Mouse (Mus musculus) CH12.LX (cell line): ENCODE data around the gene Ttc7. TPM values are rescaled to one million over a fixed set of nuclear protein-coding genes. Genes with fewer than 3 reads are reported as not detected.

Experiments
- DNase-seq: peaks from one replicate; pipeline ENCODE4 v3.0.0-alpha.2; 2013; ENCODE audit errors: extremely low read depth
- H3K27ac ChIP-seq: 2 replicates; pipeline ENCODE4 v1.5.1; 2012; ENCODE audit warnings: low read depth, mild to moderate bottlenecking, control low read depth, moderate library complexity; ENCODE audit not compliant: insufficient read depth
- H3K27me3 ChIP-seq: replicated peaks from 2 replicates; pipeline ENCODE3; 2012; ENCODE audit warnings: inconsistent platforms
- H3K36me3 ChIP-seq, 2 experiments: replicated peaks in 1 of 2; 2 replicates each; pipeline versions ENCODE3 to v1.6.1; 2012; ENCODE audit warnings: inconsistent platforms in 1 of 2, low read length in 1 of 2, mild to moderate bottlenecking in 1 of 2, mixed read lengths in 1 of 2, moderate library complexity in 1 of 2; ENCODE audit not compliant: control insufficient read depth in 1 of 2, insufficient read depth in 1 of 2
- H3K4me1 ChIP-seq, 2 experiments: 2 replicates each; pipeline ENCODE4 v1.6.1; 2012; ENCODE audit warnings: inconsistent platforms in 1 of 2, moderate library complexity in 1 of 2; ENCODE audit not compliant: insufficient read depth in 2 of 2, control insufficient read depth in 1 of 2
- H3K4me2 ChIP-seq: 2 replicates; pipeline ENCODE4 v1.6.1; 2012; ENCODE audit warnings: low read depth, mild to moderate bottlenecking, control low read depth; ENCODE audit not compliant: poor library complexity, insufficient read depth, severe bottlenecking
- H3K4me3 ChIP-seq, 3 experiments: fragments of 150-350 bp in 1 of 3; sonication (generic) in 1 of 3; replicated peaks in 1 of 3; 2 replicates each; pipeline versions ENCODE3 to v1.5.1; 2011 to 2012; ENCODE audit warnings: low read depth in 2 of 3, low read length in 2 of 3, mild to moderate bottlenecking in 2 of 3, moderate library complexity in 2 of 3, control low read depth in 1 of 3, improper control_type of control experiment in 1 of 3, inconsistent platforms in 1 of 3, mixed read lengths in 1 of 3; ENCODE audit not compliant: poor library complexity in 1 of 3
- H3K79me2 ChIP-seq: replicated peaks from 2 replicates; pipeline ENCODE4 v1.6.1; 2012; ENCODE audit warnings: mild to moderate bottlenecking, moderate library complexity; ENCODE audit not compliant: control insufficient read depth, poor library complexity, insufficient read depth, severe bottlenecking; ENCODE audit errors: extremely low read depth
- H3K9ac ChIP-seq: 2 replicates; pipeline ENCODE4 v1.6.1; 2012; ENCODE audit warnings: low read depth, mild to moderate bottlenecking, control low read depth, moderate library complexity; ENCODE audit not compliant: insufficient read depth
- H3K9me3 ChIP-seq: replicated peaks from 2 replicates; pipeline ENCODE3; 2012; ENCODE audit warnings: low read length, inconsistent platforms, mixed read lengths
- CHD2 ChIP-seq: IDR thresholded peaks from 2 replicates; pipeline ENCODE4 v1.6.1; 2011; ENCODE audit warnings: low read length, improper control_type of control experiment
- E2F4 ChIP-seq: IDR thresholded peaks from 2 replicates; pipeline ENCODE4 v1.6.1; 2011; ENCODE audit warnings: low read depth, low read length, improper control_type of control experiment; ENCODE audit not compliant: insufficient replicate concordance
- ELF1 ChIP-seq: IDR thresholded peaks from 2 replicates; pipeline ENCODE4 v1.6.1; 2014; ENCODE audit warnings: low read depth, mild to moderate bottlenecking, inconsistent platforms, low read length, improper control_type of control experiment
- IRF4 ChIP-seq: IDR thresholded peaks from 2 replicates; pipeline ENCODE4 v1.6.1; 2014; ENCODE audit warnings: low read depth, mild to moderate bottlenecking, inconsistent platforms, low read length, improper control_type of control experiment
- JUN ChIP-seq: IDR thresholded peaks from 2 replicates; pipeline ENCODE4 v1.6.1; 2011; ENCODE audit warnings: low read depth, mild to moderate bottlenecking, low read length, improper control_type of control experiment, moderate library complexity; ENCODE audit not compliant: insufficient read depth
- KAT2A ChIP-seq: IDR thresholded peaks from 2 replicates; pipeline ENCODE4 v1.6.1; 2012; ENCODE audit warnings: low read length, improper control_type of control experiment, inconsistent platforms; ENCODE audit not compliant: insufficient replicate concordance
- MAFK ChIP-seq: IDR thresholded peaks from 2 replicates; pipeline ENCODE4 v1.6.1; 2011; ENCODE audit warnings: low read length, improper control_type of control experiment; ENCODE audit not compliant: insufficient replicate concordance
- MYC ChIP-seq: IDR thresholded peaks from 2 replicates; pipeline ENCODE4 v1.6.1; 2011; ENCODE audit warnings: low read depth, mild to moderate bottlenecking, improper control_type of control experiment, low read length
- PAX5 ChIP-seq: IDR thresholded peaks from 2 replicates; pipeline ENCODE4 v1.6.1; 2012; ENCODE audit warnings: low read length, inconsistent platforms, mixed read lengths
- POLR2AphosphoS2 ChIP-seq: IDR thresholded peaks from 2 replicates; pipeline ENCODE4 v1.6.1; 2011; ENCODE audit warnings: low read depth, low read length, improper control_type of control experiment
- UBTF ChIP-seq: IDR thresholded peaks from 2 replicates; pipeline ENCODE4 v1.6.1; 2012; ENCODE audit warnings: low read depth, mild to moderate bottlenecking, inconsistent platforms, low read length, improper control_type of control experiment, moderate library complexity
- USF1 ChIP-seq: IDR thresholded peaks from 2 replicates; pipeline ENCODE4 v1.6.1; 2014; ENCODE audit warnings: low read depth, mild to moderate bottlenecking, inconsistent platforms, low read length, improper control_type of control experiment
- ZMIZ1 ChIP-seq: IDR thresholded peaks from 2 replicates; pipeline ENCODE4 v1.6.1; 2012; ENCODE audit warnings: low read depth, mild to moderate bottlenecking, inconsistent platforms, low read length, improper control_type of control experiment
- dilution Hi-C: fragments of 300-500 bp; cut with MboI; formaldehyde crosslinking; loops from 2 replicates; pipeline ENCODE4 v1.14.3; 2020; ENCODE audit warnings: low sequenced_read_pairs; ENCODE audit not compliant: extremely low pct_unique_long_range_greater_than_20kb, extremely low pct_ligation_motif_present
- in situ Hi-C: fragments of 300-500 bp; cut with MboI; formaldehyde crosslinking; loops from 3 replicates; pipeline ENCODE4 v1.14.3; 2019; ENCODE audit warnings: low sequenced_read_pairs, low pct_ligation_motif_present, low pct_unique_long_range_greater_than_20kb, mixed read lengths
- polyA plus RNA-seq: library from polyadenylated mRNA; unstranded; fragments of >175 nt; gene quantifications from 2 replicates; pipeline ENCODE4 v1.2.1, GENCODE M21; 2012; ENCODE audit warnings: low read depth; ENCODE audit not compliant: insufficient read length
- total RNA-seq, 2 experiments: library from RNA; depleted of rRNA; stranded (reverse); fragments of 300-350 nt in 1 of 2; fragments of >200 nt in 1 of 2; gene quantifications; 2 replicates each; pipeline ENCODE4 v1.2.3; 2012 to 2014

The Ttc7 gene
- total and polyA plus RNA-seq, 3 experiments: 6.2 to 16.4 (median 12.8) TPM

- Histone ChIP-seq H3K27me3 (no peaks in the 10 kb centered on the region), H3K79me2 (no peaks in the 10 kb centered on the region), H3K9me3 (no peaks in the 10 kb centered on the region), H3K4me1 (peaks cover 16 to 32% of the 10 kb centered on the region in 2 experiments), H3K4me2 (no peak overlapping the region), H3K9ac (no peak overlapping the region), H3K27ac (no peak overlapping the region), H3K4me3 (no peak overlapping the region)
- in situ Hi-C loops: loop anchor here (5.0 kb wide), 1 partner anchor 255 kb away; no protein-coding TSS in a partner anchor
- TF ChIP-seq KAT2A (no peak), ELF1 (no peak), MAFK (no peak), POLR2AphosphoS2 (no peak), MYC (no peak), CHD2 (no peak), IRF4 (no peak), E2F4 (no peak), PAX5 (no peak)
- TF ChIP-seq, all 38 proteins: peak for 0
- peaks cover 2 to 52% of the 10 kb centered on the region in 2 experiments for H3K36me3 ChIP-seq
- DNase-seq: no peak
- dilution Hi-C loops: no loop called here
These were observed 29.7 kb downstream of the Ttc7 start for GRCm38 (mm10) chr17:87312351-87312750.

GRCm38 (mm10) chr17:87312924-87313870 lies 30.5 kb downstream of the Ttc7 start:
- Histone ChIP-seq H3K79me2 (no peaks in the 10 kb centered on the region), H3K27ac (no peak overlapping the region), H3K4me3 (no peak overlapping the region), H3K27me3 (no peaks in the 10 kb centered on the region), H3K4me2 (no peak overlapping the region), H3K4me1 (peaks cover 18 to 40% of the 10 kb centered on the region in 2 experiments), H3K9me3 (no peaks in the 10 kb centered on the region), H3K36me3 (peaks cover 2 to 44% of the 10 kb centered on the region in 2 experiments), H3K9ac (no peak overlapping the region)
- no peak for DNase-seq
- in situ Hi-C loops (loop anchor here (5.0 kb wide), 1 partner anchor 254 kb away; no protein-coding TSS in a partner anchor), dilution Hi-C loops (no loop called here)
- TF ChIP-seq MAFK: no peak
- no peak for TF ChIP-seq POLR2AphosphoS2
- TF ChIP-seq ELF1: no peak

GRCm38 (mm10) chr17:87314121-87314520 lies 31.4 kb downstream of the Ttc7 start:
- Histone ChIP-seq H3K27ac (no peak overlapping the region), H3K9ac (no peak overlapping the region), H3K9me3 (no peaks in the 10 kb centered on the region), H3K27me3 (no peaks in the 10 kb centered on the region), H3K4me2 (no peak overlapping the region), H3K79me2 (no peaks in the 10 kb centered on the region), H3K4me1 (peaks cover 18 to 42% of the 10 kb centered on the region in 2 experiments), H3K36me3 (peaks cover 2 to 35% of the 10 kb centered on the region in 2 experiments), H3K4me3 (no peak overlapping the region)
- dilution Hi-C loops (no loop called here), in situ Hi-C loops (loop anchor here (5.0 kb wide), 1 partner anchor 253 kb away; no protein-coding TSS in a partner anchor)
- TF ChIP-seq USF1 (no peak), UBTF (no peak), ZMIZ1 (no peak), CHD2 (no peak), JUN (no peak)
- no peak for DNase-seq
